Mouse (Mus musculus) liver, embryonic 11.5 days (tissue): ENCODE measurements around the gene Adm. TPM values are rescaled to one million over a fixed set of nuclear protein-coding genes. Genes with fewer than 3 reads are reported as not detected.
"Not testable (repeated sequence)": the region's sequence is repeated elsewhere in the genome, so short reads cannot be mapped to it uniquely, and the experiment has no call there.

Experiments
- ATAC-seq: fragments of 200-750 bp; cut with Nextera tagmentation; replicated peaks from 2 replicates; pipeline ENCODE4 v1.8.0; 2017; ENCODE audit warnings: moderate number of reproducible peaks, mild to moderate bottlenecking, moderate TSS enrichment, moderate library complexity; ENCODE audit not compliant: low FRiP score
- DNase-seq: peaks from one replicate; pipeline ENCODE4 v3.0.0-alpha.2; 2017; ENCODE audit warnings: low spot score
- H3K27ac ChIP-seq: fragments of 300-500 bp; sonication (generic); 2 replicates; pipeline ENCODE4 v1.5.1; 2014; ENCODE audit warnings: mild to moderate bottlenecking, low read depth, low read length, control low read depth
- H3K27me3 ChIP-seq: fragments of 300-500 bp; sonication (generic); replicated peaks from 2 replicates; pipeline ENCODE4 v1.6.1; 2014; ENCODE audit warnings: low read length, mixed read lengths; ENCODE audit not compliant: control insufficient read depth, insufficient read depth
- H3K36me3 ChIP-seq: fragments of 300-500 bp; sonication (generic); 2 replicates; pipeline ENCODE4 v1.6.1; 2014; ENCODE audit warnings: mild to moderate bottlenecking, low read length, moderate library complexity, mixed read lengths; ENCODE audit not compliant: control insufficient read depth, insufficient read depth
- H3K4me1 ChIP-seq: fragments of 300-500 bp; sonication (generic); replicated peaks from 2 replicates; pipeline ENCODE4 v1.6.1; 2014; ENCODE audit warnings: low read length, mixed read lengths; ENCODE audit not compliant: control insufficient read depth, insufficient read depth
- H3K4me2 ChIP-seq: fragments of 300-500 bp; sonication (generic); 2 replicates; pipeline ENCODE4 v1.6.1; 2014; ENCODE audit warnings: mild to moderate bottlenecking, control low read depth, moderate library complexity
- H3K4me3 ChIP-seq: fragments of 300-500 bp; sonication (generic); 2 replicates; pipeline ENCODE4 v1.5.1; 2014; ENCODE audit warnings: low read depth, low read length, control low read depth
- H3K9ac ChIP-seq: fragments of 300-500 bp; sonication (generic); 2 replicates; pipeline ENCODE4 v1.6.1; 2014; ENCODE audit warnings: low read depth, low read length, control low read depth
- H3K9me3 ChIP-seq: fragments of 300-500 bp; sonication (generic); 2 replicates; pipeline ENCODE4 v1.6.1; 2016; ENCODE audit warnings: low read length, inconsistent platforms, mixed read lengths; ENCODE audit not compliant: control insufficient read depth
- WGBS: fragments of 180-500 bp; shearing (Covaris S2); extraction: QIAGEN DNeasy Blood & Tissue Kit; methylation state at CpG from one replicate; pipeline ENCODE4 v1.1.7; 2014; 5-methylcytosine and 5-hydroxymethylcytosine counted together
- polyA plus RNA-seq: library from polyadenylated mRNA; unstranded; fragments of >200 nt; fragmentation: Nextera tagmentation; extraction: Ambion mirVana; gene quantifications from 2 replicates; pipeline ENCODE4 v1.2.1, GENCODE M21; 2014

Gene Adm
- polyA plus RNA-seq, 1 experiment from 2014 or later: 10.6 TPM

DNA sequence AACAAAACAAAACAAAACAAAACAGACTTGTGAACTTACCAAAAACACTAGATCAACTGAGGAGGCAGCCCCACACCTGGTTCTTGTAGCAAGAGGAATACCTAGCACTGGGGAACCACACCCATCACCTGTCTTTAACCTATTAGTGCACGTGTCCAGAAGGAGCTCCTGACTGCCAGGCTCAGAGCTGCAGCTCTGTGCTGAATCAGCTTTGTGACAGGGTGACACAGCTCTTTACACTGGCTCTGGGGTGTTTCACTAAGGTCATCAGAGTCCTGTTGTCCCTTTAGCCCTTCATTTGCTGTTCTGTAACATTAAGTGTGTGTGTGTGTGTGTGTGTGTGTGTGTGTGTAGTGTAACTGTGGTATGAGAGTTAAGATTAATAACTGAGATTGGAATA lies 9.1 kb downstream of the Adm start:
- Histone ChIP-seq H3K4me3 (no peak overlapping the region), H3K4me2 (no peak overlapping the region), H3K9ac (no peak overlapping the region), H3K36me3 (no peaks in the 10 kb centered on the region), H3K4me1 (no peaks in the 10 kb centered on the region), H3K27ac (no peak overlapping the region), H3K27me3 (peaks cover 6% of the 10 kb centered on the region), H3K9me3 (no peaks in the 10 kb centered on the region)
- 23% methylated on average over 1 of the region's 1 CpGs for WGBS
- ATAC-seq (no peak), DNase-seq (no peak)

DNA sequence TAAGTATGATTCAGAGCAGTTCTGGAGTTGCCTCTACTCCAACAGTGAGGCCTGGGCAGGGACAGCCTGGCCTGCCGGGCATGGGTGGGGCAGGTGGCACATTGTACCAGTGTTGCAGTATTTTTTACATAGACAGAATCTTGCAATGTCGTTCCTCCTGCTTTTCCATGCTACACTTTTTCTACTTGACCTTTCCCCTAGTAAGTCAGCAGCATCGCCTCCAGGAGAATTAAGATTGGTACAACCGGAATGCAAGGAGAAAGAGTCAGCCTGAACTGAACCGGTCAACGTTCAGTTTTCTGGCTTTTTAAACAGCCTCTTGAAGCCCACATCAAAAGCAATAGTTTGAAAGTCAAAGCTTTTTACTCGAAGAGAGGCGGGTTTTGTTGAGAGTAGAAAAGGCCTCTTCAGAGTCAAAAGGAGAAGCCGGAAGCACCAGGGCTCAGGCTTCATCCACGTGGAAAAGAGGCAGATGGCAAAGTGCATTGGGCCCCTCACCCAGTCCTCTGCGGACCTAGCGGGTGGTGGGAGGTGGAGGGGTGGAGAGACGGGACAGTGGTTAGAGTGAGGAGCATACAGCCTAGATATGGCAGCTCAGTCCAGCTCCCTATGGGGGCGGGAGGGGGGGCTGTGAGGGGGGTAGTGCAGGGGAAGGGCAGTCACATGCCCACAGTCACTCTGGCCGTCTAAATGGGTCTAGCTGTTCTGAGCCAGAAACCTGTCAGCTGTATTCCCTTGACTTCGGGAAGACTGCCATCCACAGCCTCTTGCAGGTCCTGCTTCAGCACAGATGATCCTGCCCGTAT lies 11.0 kb downstream of the Adm start:
- ATAC-seq: no peak
- Histone ChIP-seq H3K36me3 (no peaks in the 10 kb centered on the region), H3K27me3 (no peaks in the 10 kb centered on the region), H3K4me1 (no peaks in the 10 kb centered on the region; the same call in 1 of the 2 replicates), H3K4me3 (no peak overlapping the region), H3K27ac (no peak overlapping the region), H3K4me2 (no peak overlapping the region), H3K9ac (no peak overlapping the region), H3K9me3 (no peaks in the 10 kb centered on the region)
- WGBS: 63% methylated on average over 17 of the region's 17 CpGs
- no peak for DNase-seq

DNA sequence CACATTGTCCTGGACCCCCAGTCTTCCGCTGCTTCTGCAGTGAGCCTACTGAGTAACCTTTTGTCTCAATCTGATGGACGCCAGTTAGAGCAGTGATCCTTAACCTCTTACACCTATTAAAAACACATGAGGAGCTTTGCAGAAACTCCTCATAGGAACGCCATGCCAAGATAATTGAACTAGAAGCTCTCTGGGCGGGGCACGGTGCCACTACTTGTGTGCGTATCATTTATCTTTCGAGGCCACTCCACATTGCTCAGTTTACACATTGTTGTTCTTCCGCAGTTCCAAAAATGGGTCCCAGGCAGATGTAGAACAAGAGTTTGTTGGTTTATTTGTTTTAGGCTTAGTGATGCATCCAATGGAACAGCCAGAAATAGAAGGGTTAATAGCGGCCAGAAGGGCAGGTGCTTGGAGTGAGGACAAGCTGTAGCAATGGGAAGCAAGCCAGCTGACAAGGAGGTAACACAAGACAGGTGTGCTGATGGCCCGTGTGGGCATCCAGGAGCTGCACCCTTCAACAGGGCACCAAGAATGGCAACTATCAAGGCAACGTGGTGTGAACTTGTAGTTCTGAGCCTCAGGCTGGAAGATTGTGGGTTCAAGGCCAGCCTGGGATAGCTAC lies 11.9 kb downstream of the Adm start:
- DNase-seq (no peak), ATAC-seq (no peak)
- H3K36me3 ChIP-seq: no peaks in the 10 kb centered on the region
- H3K9ac ChIP-seq: no peak overlapping the region
- no peaks in the 10 kb centered on the region for H3K9me3 ChIP-seq
- no peak overlapping the region for H3K4me2 ChIP-seq
- H3K4me1 ChIP-seq: no peaks in the 10 kb centered on the region; the same call in 1 of the 2 replicates
- no peak overlapping the region for H3K27ac ChIP-seq
- H3K27me3 ChIP-seq: no peaks in the 10 kb centered on the region
- WGBS: 83% methylated on average over 11 of the region's 11 CpGs
- H3K4me3 ChIP-seq: no peak overlapping the region

DNA sequence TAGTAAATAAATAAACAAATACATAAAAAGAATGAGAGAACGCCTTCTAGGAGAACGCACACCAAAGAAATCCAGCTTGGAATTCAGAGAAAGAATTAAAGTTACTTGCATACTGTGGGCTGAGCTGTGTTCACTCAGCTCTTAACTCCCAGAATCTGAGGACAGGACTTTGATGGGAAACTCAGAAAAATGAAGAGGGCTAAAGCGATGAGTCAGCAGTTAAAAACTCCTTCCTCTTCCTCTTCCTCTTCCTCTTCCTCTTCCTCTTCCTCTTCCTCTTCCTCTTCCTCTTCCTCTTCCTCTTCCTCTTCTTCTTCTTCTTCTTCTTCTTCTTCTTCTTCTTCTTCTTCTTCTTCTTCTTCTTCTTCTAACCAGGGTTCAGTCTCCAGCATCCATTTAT lies 12.5 kb downstream of the Adm start:
- not testable (repeated sequence) for H3K27me3 ChIP-seq, H3K4me1 ChIP-seq, H3K9me3 ChIP-seq, DNase-seq, ATAC-seq, H3K36me3 ChIP-seq, H3K4me2 ChIP-seq, H3K4me3 ChIP-seq, H3K9ac ChIP-seq, H3K27ac ChIP-seq
- 92% methylated on average over 3 of the region's 3 CpGs for WGBS

DNA sequence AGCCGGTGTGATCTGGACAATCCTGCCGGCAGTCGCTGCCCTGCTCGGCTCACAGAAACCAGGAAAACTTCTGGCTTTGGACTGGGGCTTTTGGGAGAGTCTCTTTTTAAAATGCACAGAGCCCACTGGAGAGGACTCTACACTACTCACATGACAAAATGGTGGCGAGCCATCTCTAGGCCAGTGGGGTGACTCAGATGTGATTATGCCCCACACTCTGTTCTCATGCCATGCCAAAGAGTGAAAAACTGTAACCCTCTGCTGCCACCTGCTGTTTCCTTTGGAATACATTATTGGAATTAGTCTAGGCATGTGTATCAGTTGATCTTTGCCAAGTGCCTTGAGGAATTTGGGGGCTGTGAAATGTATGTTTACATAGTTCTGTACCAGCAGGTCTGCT lies 17.9 kb downstream of the Adm start:
- DNase-seq (no peak), ATAC-seq (no peak)
- Histone ChIP-seq H3K9ac (no peak overlapping the region), H3K4me1 (no peaks in the 10 kb centered on the region; the same call in none of the 2 replicates), H3K4me2 (no peak overlapping the region), H3K9me3 (peaks cover 5% of the 10 kb centered on the region; the same call in 1 of the 2 replicates), H3K36me3 (no peaks in the 10 kb centered on the region; the same call in 1 of the 2 replicates), H3K4me3 (no peak overlapping the region), H3K27ac (no peak overlapping the region), H3K27me3 (no peaks in the 10 kb centered on the region)
- WGBS: 72% methylated on average over 5 of the region's 5 CpGs

DNA sequence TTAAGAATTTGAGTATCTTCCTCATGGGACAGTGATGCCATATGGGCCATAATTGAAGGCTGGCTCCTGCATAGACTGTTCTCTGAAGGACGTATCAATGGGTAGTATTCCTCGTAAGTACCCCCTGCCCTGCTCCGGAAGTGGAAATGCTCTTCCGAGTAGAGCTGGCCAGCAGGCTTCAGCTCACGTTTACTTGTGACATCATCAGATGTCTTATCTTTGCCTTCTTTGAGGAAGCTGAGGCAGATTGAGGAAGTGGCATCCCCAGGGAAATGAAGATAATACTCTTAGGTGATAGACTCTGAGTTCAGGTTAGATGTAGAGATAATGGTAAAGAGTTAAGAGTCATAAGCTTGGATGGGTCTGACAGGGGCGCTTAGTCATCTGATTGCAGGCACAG lies 18.4 kb downstream of the Adm start:
- WGBS: 48% methylated on average over 6 of the region's 6 CpGs
- ATAC-seq: no peak
- H3K36me3 ChIP-seq: no peaks in the 10 kb centered on the region; the same call in 1 of the 2 replicates
- H3K4me2 ChIP-seq: no peak overlapping the region
- H3K27me3 ChIP-seq: no peaks in the 10 kb centered on the region
- peaks cover 5% of the 10 kb centered on the region; the same call in 1 of the 2 replicates for H3K9me3 ChIP-seq
- H3K9ac ChIP-seq: no peak overlapping the region
- no peak overlapping the region for H3K27ac ChIP-seq
- no peak overlapping the region for H3K4me3 ChIP-seq
- no peak for DNase-seq
- no peaks in the 10 kb centered on the region; the same call in none of the 2 replicates for H3K4me1 ChIP-seq

DNA sequence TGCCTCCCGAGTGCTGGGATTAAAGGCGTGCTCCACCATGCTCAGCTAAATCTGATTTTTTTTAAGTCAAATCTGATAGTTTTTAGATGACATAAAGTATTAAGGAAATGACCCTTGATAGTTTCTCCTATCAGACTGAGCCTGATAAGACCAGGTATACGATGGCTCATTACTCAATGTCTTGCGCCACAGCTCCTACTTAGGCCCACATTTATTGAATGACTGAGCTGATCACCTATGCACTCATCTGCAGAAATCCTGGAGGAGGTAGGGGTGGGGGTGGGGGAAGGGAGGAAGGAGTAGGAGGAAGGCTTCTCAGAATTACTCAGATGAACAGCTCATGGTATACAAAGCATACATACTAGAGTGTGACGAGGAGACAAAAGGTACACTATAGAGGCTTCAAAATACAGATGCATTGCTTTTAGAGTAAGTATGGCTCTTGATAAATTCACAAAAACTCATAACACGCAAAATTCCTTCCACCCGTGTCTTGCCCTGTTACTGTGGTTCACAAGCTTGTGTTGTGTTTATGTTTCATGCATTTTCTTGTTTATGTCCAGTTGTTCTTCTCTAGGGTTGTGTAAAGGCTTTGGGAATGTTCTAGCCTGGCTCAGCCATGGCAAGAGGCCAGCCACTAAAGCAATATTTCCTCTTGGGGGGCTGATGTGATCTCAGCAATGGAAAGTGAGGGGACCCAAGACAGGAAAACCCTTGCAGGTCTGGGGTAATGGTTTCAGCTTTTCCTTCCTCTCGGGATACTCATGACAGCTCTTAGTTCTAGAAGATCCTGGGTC lies 19.3 kb downstream of the Adm start:
- no peak overlapping the region for H3K9ac ChIP-seq
- H3K27me3 ChIP-seq: no peaks in the 10 kb centered on the region
- no peaks in the 10 kb centered on the region; the same call in none of the 2 replicates for H3K4me1 ChIP-seq
- no peaks in the 10 kb centered on the region; the same call in 1 of the 2 replicates for H3K36me3 ChIP-seq
- no peak overlapping the region for H3K4me2 ChIP-seq
- H3K4me3 ChIP-seq: no peak overlapping the region
- DNase-seq: no peak
- H3K27ac ChIP-seq: no peak overlapping the region
- WGBS: 78% methylated on average over 8 of the region's 8 CpGs
- ATAC-seq: no peak
- peaks cover 5% of the 10 kb centered on the region; the same call in 1 of the 2 replicates for H3K9me3 ChIP-seq

DNA sequence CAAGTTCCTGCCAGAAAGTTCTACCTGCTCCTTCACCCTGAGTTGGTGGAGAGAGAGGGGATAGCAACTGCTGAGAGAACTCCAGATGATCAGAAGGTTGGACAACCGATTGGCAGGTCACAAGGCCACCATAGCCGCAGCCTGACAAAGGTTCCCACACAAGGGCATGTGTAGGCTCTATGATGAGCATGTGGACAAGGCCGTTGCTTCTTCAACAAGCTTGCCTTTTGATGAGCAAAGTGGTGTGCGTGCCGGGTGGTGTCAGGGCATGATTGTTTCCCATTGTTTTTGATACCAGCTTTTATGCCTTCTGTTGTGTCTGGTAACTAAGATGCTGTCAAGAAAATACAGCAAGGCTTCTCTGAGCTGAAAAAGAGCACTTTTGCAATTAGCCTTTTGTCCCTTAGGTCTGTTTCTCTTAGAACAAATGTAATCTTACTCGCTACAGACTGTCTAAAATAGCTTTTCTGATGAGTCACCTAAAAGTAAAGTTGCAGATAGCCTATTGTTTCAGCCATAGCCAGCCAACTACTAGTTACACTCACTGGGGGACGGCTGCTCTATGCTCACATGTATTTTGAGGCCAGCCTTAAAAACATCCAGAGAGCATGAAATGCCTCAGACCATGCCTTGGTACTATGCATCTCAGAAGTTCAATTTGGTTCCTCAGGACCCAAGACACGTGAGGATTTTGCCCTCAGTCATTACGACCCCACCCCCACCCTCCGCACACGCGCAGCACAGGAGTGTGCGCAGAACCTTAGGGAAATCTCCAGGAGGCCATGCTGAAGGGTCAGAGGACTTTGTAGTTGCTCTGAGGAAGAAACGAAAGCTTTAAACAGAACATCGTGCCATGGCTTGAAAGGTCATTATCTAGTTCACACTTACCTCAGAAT lies 20.3 kb downstream of the Adm start:
- Histone ChIP-seq H3K36me3 (no peaks in the 10 kb centered on the region; the same call in 1 of the 2 replicates), H3K9ac (no peak overlapping the region), H3K27me3 (no peaks in the 10 kb centered on the region), H3K4me1 (no peaks in the 10 kb centered on the region; the same call in 1 of the 2 replicates), H3K4me2 (no peak overlapping the region), H3K9me3 (peaks cover 5% of the 10 kb centered on the region; the same call in 1 of the 2 replicates), H3K27ac (no peak overlapping the region), H3K4me3 (no peak overlapping the region)
- ATAC-seq (no peak), DNase-seq (no peak)
- 74% methylated on average over 15 of the region's 15 CpGs for WGBS
